Mouse (Mus musculus): ENCODE data around the gene Camk2n2.

- TF ChIP-seq POLR2A (IDR thresholded peaks at IDR 0.05; ENCODE audit: control insufficient read depth in 1 of 2, insufficient read depth in 1 of 2, low read depth in 1 of 2, low read length in 2 of 2, poor library complexity in 1 of 2) (no peak), MXI1 (IDR thresholded peaks at IDR 0.05; ENCODE audit: low read depth, low read length) (0 out of 2 replicates have a peak, but pooled peaks have one; percentile 32), ETS1 (IDR thresholded peaks at IDR 0.05; ENCODE audit: low read depth, low read length) (peak; percentile 75; the same call in 1 of the 2 replicates), ZNF384 (IDR thresholded peaks at IDR 0.05; ENCODE audit: low read depth, low read length) (no peak), NELFE (IDR thresholded peaks at IDR 0.05; ENCODE audit: low read depth, low read length) (no peak)
Measured at GRCm38 (mm10) chr16:20595060-20595673, 25.9 kb downstream of the Camk2n2 start.

Data from MEL (cell line).